Mouse (Mus musculus) skeletal muscle tissue, postnatal 0 days (tissue): Measurements from ENCODE around the gene Paxbp1. TPM values are rescaled to one million over a fixed set of nuclear protein-coding genes. Genes with fewer than 3 reads are reported as not detected.

Experiments used
- polyA plus RNA-seq: library from polyadenylated mRNA; unstranded; fragments of >200 nt; fragmentation: Nextera tagmentation; extraction: Ambion mirVana; gene quantifications from 2 replicates; pipeline ENCODE4 v1.2.1, GENCODE M21; 2015

Paxbp1 gene
- 16.3 and 17.2 TPM in 2 replicates for polyA plus RNA-seq

DNA sequence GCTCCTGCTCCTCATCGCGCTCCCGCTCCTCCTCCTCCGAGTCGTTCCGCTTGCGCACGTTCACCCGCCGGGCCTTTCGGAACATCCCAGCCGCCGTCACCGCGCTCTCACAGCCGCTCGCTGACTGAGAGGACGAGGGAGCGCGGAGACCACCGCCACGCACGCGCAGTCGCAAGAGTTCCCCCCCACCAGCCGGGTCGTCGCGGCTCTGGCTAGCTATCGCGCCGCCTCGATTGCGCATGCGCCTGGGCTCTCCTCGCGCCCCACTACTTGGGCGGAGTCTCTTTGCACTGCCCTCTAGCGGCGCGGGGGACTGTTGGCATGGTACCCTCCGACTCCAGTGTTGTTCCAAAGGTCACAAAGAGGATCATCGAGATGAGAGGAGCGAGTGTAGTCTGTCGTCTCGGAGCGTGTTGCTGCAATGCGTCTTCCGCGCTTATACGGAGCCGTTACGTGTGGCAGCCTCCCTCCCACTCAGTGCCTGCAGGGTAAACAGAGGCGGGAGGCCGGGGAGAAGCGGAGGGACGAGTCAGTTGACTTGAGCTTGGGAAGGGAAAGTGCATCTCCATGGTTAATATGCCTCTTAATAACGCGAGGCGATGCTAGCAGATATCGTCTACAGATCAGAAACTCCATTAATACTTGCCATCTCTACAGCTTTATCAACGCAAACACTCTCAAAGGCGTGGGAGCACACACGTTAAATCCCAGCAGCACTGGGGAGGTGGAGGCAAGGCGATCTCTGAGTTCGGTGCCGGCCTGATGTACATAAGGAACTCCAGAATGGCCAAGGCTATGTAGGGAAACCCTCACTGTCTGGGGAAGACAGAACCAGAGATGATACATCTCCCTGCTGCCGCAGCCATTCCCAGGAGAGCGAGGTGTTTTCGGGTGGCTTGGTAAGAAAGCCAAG is at the start of gene Paxbp1:
Gene Paxbp1, minus strand, starts transcription at position 274 of the 913 bp plus-strand sequence.

DNA sequence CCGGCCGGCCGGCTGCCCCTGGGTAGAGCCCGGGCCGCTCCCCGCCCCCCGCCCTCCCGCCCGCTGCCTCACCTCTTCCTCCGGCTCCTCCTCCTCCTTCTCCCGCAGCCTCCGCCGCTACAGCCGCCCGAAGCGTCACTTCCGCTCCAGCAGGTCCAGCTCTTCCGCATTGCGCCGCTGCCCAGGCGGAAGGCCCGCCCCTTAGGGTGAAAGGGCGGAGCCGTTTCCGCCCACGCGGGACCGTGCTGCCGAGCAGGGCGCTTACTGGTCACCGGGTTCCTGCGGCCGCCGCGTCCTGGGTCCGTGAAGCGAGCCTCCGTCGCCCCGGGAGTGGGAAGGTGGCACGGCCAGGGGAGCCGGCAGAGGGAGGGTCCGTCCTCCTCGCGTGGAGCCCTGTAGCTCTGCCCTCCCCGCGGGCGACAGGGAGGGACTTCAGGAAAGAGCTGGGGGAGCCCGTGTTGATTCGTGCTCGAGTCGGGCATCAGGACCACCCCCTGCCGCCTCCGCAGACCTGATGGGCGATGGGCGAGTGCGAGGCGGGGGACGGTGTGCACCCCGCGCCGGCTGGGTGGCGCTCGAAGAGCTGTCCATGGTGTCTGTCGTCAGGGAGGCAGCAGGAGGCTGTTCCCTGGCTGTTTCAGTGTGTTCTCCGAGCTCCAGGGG is 33.2 kb downstream of the Paxbp1 start, which contains the start of gene Synj1:
Gene Synj1, minus strand, starts transcription at position 288 of the 663 bp plus-strand sequence.

Other genes with a start within 250 kb of the Paxbp1 start
- gene Urb1, start 234.1 kb downstream of the Paxbp1 start, polyA plus RNA-seq = 2.0 and 2.7 TPM in 2 replicates
- 0.55 and 0.63 TPM in 2 replicates for gene Eva1c, start 217.8 kb downstream of the Paxbp1 start, polyA plus RNA-seq
- 23.9 and 27.1 TPM in 2 replicates for gene Cfap298, start 109.4 kb downstream of the Paxbp1 start, polyA plus RNA-seq
- 4.3 and 4.9 TPM in 2 replicates for gene Synj1, start 33.2 kb downstream of the Paxbp1 start, polyA plus RNA-seq
- gene 4932438H23Rik, start 50.6 kb upstream of the Paxbp1 start, polyA plus RNA-seq = 1.3 and 1.6 TPM in 2 replicates
- gene Olig2, start 180.9 kb upstream of the Paxbp1 start, polyA plus RNA-seq = not detected in 2 replicates
- not detected in 2 replicates for gene Olig1, start 225.2 kb upstream of the Paxbp1 start, polyA plus RNA-seq